Mouse (Mus musculus): ENCODE measurements at regions not wholly inside any gene's neighbourhood (a gene's known extent, or its start where the extent isn't known, plus 50 kb on each side); places are given as distances from the start of the nearest gene placed in this dataset.

DNA sequence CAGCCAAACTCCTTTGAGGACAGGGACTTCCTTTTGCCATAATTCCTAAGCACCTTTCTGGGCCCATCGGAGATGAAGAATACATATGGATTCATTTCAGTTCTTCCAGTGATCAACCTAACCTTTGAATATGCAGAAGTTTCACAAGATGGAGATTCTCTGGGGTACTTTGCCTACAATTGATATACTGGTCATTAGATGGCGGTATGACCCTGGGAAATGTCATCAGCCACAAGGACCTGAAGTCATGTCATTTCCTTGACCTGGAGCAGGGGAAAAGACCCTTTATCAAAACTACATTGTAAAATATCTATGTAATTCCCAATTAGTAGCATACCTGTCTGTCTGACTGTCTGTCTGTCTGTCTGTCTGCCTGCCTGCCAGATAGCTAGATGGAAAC, 164.0 kb upstream of the Slc24a3 start:
- Histone ChIP-seq H3K4me2 (ENCODE audit: low read depth, low read length) (no peak overlapping the region), H3K9me3 (ENCODE audit: control insufficient read depth, low read length) (no peaks in the 10 kb centered on the region), H3K27me3 (replicated peaks; ENCODE audit: control insufficient read depth, insufficient read depth, low read length) (no peaks in the 10 kb centered on the region), H3K9ac (ENCODE audit: low read depth, low read length) (no peak overlapping the region), H3K4me3 (ENCODE audit: low read length) (no peak overlapping the region), H3K36me3 (ENCODE audit: control insufficient read depth, insufficient read depth, low read length) (no peaks in the 10 kb centered on the region), H3K4me1 (ENCODE audit: control insufficient read depth, insufficient read depth, low read length) (no peaks in the 10 kb centered on the region), H3K27ac (ENCODE audit: low read length) (no peak overlapping the region)
- WGBS: 79% methylated on average over 2 of the region's 2 CpGs
- no peak for ATAC-seq

DNA sequence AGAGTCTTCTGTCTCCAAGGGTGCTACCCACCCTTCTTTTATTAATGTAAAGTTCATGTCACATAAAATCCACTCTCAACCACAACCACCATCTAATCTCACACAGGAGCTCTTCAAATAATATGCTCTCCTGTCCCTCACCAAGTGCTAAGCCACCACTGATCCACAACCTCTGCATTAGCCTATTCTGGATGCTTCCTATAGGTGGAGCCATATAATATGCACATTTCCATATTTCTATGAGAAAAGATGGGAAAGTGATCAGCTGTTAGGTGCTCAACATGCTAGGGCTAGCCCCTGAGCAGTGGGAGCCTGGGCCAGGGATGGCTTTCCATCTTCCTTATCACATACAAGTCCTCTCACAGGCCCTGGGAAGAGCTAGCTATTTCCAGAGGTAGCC, 156.9 kb upstream of the Slc24a3 start:
- no peak overlapping the region for H3K27ac ChIP-seq (ENCODE audit: low read length)
- no peak overlapping the region for H3K4me3 ChIP-seq (ENCODE audit: low read length)
- no peak overlapping the region for H3K4me2 ChIP-seq (ENCODE audit: low read depth, low read length)
- no peak for ATAC-seq
- no peaks in the 10 kb centered on the region for H3K27me3 ChIP-seq (replicated peaks; ENCODE audit: control insufficient read depth, insufficient read depth, low read length)
- no peaks in the 10 kb centered on the region for H3K4me1 ChIP-seq (ENCODE audit: control insufficient read depth, insufficient read depth, low read length)
- no peaks in the 10 kb centered on the region for H3K9me3 ChIP-seq (ENCODE audit: control insufficient read depth, low read length)
- no peaks in the 10 kb centered on the region for H3K36me3 ChIP-seq (ENCODE audit: control insufficient read depth, insufficient read depth, low read length)
- no peak overlapping the region for H3K9ac ChIP-seq (ENCODE audit: low read depth, low read length)

DNA sequence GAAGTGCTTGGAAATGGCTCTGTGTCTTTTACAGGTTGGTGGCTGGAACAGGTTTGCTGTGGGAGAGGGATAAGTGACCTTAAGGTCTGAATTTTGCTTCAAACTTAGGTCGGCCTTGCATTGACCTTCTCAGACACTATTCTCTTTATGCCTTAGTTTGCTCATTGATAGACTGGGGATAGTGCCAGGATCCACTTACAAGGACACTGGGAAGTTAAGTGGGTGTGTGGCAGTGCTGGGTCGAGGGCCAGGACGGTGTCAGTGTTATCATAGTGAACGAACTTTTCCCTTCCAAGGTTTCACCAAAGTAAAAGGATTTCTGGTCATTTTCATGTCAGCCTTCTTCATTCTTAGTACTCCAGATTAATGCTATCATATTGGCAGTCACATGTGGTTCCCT, 156.3 kb upstream of the Slc24a3 start:
- Histone ChIP-seq H3K27me3 (replicated peaks; ENCODE audit: control insufficient read depth, insufficient read depth, low read length) (no peaks in the 10 kb centered on the region), H3K4me3 (ENCODE audit: low read length) (no peak overlapping the region), H3K9me3 (ENCODE audit: control insufficient read depth, low read length) (no peaks in the 10 kb centered on the region), H3K27ac (ENCODE audit: low read length) (no peak overlapping the region), H3K36me3 (ENCODE audit: control insufficient read depth, insufficient read depth, low read length) (no peaks in the 10 kb centered on the region), H3K4me2 (ENCODE audit: low read depth, low read length) (no peak overlapping the region), H3K4me1 (ENCODE audit: control insufficient read depth, insufficient read depth, low read length) (no peaks in the 10 kb centered on the region), H3K9ac (ENCODE audit: low read depth, low read length) (no peak overlapping the region)
- no peak for ATAC-seq
- 80% methylated on average over 4 of the region's 4 CpGs for WGBS

DNA sequence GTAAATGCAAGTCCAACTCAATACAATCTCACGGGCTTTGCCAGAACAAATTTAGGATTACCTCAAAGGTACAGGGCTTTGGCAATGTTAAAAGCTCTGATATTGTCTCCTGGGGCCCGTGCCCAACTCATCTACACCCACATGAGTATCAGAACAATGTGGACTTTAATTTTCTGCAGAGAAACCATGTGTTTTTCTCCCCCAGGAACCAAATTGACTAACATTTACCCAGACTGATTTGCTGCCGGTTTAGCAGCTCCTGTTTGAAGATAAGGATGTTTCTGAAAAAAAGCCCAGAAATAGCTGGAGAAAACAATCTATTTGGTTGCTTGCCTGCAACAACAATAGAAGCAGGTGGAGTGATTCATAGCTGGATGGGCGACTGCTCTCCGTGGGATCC, 151.6 kb upstream of the Slc24a3 start:
- Histone ChIP-seq H3K9ac (ENCODE audit: low read depth, low read length) (no peak overlapping the region), H3K36me3 (ENCODE audit: control insufficient read depth, insufficient read depth, low read length) (no peaks in the 10 kb centered on the region), H3K4me1 (ENCODE audit: control insufficient read depth, insufficient read depth, low read length) (no peaks in the 10 kb centered on the region), H3K4me3 (ENCODE audit: low read length) (no peak overlapping the region), H3K27me3 (replicated peaks; ENCODE audit: control insufficient read depth, insufficient read depth, low read length) (no peaks in the 10 kb centered on the region), H3K27ac (ENCODE audit: low read length) (no peak overlapping the region), H3K9me3 (ENCODE audit: control insufficient read depth, low read length) (no peaks in the 10 kb centered on the region), H3K4me2 (ENCODE audit: low read depth, low read length) (no peak overlapping the region)
- 73% methylated on average over 5 of the region's 5 CpGs for WGBS
- ATAC-seq: no peak

DNA sequence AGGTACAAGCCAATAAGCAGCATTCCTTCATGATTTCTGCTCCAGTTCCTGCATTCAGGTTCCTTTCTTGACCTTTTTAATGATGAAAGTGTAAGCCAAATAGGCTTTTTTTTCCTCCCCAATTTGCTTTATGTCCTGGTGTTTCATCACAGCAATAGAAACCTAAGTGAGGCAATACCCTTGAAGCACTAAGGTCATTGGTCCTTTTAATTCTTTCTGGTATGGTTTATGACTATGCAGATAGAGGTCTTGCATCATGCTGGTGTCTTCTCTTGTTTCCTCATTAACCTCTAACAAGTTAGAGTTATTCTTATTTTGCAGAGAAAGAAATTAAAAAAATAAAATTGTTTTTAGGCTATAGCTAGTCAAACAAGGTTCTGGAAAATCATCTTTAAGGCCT, 150.6 kb upstream of the Slc24a3 start:
- no peak overlapping the region for H3K4me2 ChIP-seq (ENCODE audit: low read depth, low read length)
- H3K9ac ChIP-seq (ENCODE audit: low read depth, low read length): no peak overlapping the region
- H3K36me3 ChIP-seq (ENCODE audit: control insufficient read depth, insufficient read depth, low read length): no peaks in the 10 kb centered on the region
- no peaks in the 10 kb centered on the region for H3K9me3 ChIP-seq (ENCODE audit: control insufficient read depth, low read length)
- no peaks in the 10 kb centered on the region for H3K4me1 ChIP-seq (ENCODE audit: control insufficient read depth, insufficient read depth, low read length)
- H3K4me3 ChIP-seq (ENCODE audit: low read length): no peak overlapping the region
- ATAC-seq: no peak
- no peaks in the 10 kb centered on the region for H3K27me3 ChIP-seq (replicated peaks; ENCODE audit: control insufficient read depth, insufficient read depth, low read length)
- no peak overlapping the region for H3K27ac ChIP-seq (ENCODE audit: low read length)

DNA sequence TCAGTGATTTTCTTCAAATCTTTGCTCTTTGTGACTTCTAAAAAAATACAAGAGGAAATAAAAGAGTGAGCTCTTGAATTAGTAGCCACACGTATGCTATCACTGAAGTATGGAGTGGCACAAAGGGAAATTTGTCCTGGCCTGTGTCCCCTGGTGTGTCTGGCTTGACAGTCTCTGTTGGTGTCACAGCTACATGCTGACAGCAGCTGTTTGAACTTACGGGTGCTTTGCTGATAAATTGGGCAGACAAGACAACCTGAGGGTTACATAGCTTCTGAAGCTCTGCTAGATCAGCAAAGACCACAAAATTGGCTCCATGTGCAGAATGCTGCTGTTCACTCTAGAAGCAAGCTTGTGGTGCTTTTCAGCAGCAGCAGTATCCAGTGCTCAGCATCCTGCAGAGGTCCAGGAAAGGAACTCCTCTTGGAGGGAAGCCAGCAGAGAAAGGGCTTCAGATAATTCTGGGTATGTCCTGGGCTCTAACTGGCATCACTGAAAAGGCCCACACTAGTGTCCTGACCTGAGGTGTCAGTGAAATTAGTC, 149.9 kb upstream of the Slc24a3 start:
- ATAC-seq: no peak
- WGBS: 68% methylated on average over 2 of the region's 2 CpGs
- Histone ChIP-seq H3K9ac (ENCODE audit: low read depth, low read length) (no peak overlapping the region), H3K4me1 (ENCODE audit: control insufficient read depth, insufficient read depth, low read length) (no peaks in the 10 kb centered on the region), H3K4me3 (ENCODE audit: low read length) (no peak overlapping the region), H3K36me3 (ENCODE audit: control insufficient read depth, insufficient read depth, low read length) (no peaks in the 10 kb centered on the region), H3K27me3 (replicated peaks; ENCODE audit: control insufficient read depth, insufficient read depth, low read length) (no peaks in the 10 kb centered on the region), H3K4me2 (ENCODE audit: low read depth, low read length) (no peak overlapping the region), H3K9me3 (ENCODE audit: control insufficient read depth, low read length) (no peaks in the 10 kb centered on the region), H3K27ac (ENCODE audit: low read length) (no peak overlapping the region)

DNA sequence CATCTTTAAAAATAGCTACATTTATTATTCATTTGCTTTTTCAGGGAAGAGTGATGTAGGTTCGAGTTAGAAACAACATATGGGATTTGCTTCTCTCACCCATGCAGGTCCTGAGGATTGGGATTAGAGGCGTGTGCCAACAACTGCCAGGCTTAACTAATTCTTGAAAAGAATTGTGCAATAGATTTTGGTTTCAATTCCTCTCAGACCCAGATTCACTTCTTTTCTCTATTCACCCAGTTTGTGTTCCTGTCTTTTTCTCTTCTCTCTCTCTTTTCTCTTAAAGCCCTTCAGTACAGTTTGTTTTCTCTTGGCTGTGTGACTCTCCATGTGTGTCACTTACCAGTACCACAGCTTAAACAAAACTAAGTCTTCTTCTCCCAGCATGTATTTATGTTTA, 119.8 kb upstream of the Slc24a3 start:
- Histone ChIP-seq H3K4me1 (ENCODE audit: control insufficient read depth, insufficient read depth, low read length) (no peaks in the 10 kb centered on the region), H3K36me3 (ENCODE audit: control insufficient read depth, insufficient read depth, low read length) (no peaks in the 10 kb centered on the region), H3K27me3 (replicated peaks; ENCODE audit: control insufficient read depth, insufficient read depth, low read length) (no peaks in the 10 kb centered on the region), H3K9ac (ENCODE audit: low read depth, low read length) (no peak overlapping the region), H3K9me3 (ENCODE audit: control insufficient read depth, low read length) (no peaks in the 10 kb centered on the region), H3K27ac (ENCODE audit: low read length) (no peak overlapping the region), H3K4me3 (ENCODE audit: low read length) (no peak overlapping the region), H3K4me2 (ENCODE audit: low read depth, low read length) (no peak overlapping the region)
- 83% methylated on average over 2 of the region's 2 CpGs for WGBS
- ATAC-seq: no peak

DNA sequence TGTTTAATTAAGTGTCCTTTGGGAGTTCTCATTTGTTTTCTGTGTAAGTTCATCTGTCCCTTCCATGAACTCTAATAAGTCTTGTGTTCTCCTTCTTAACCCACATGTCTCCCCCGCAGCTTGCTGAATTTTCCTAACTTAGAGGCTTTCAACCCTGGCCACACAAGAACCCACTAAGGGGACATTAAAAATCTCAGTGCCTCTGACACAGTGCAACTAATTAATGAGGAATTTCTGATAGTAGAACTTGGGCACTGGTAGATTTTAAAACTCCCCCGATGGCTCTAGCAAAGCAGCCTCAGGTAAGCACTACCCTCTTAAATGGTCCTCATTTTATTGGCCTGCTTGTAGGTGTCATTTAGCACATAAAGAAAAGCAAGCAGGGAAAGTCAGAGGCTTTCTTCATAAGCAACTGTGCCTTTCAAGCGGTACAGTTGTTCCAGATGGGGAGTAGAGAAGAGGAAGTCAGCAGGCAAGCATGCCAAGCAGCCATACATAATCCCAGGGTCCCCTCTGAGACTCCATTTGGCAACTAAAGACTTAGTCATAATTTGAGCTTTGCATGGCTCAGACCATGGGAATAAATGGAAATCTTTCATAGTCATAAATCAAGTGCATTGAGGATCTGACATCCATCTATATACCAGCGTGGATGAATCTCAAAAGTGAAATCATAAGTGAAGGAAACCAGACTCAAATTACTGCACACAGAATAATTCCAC, 117.7 kb upstream of the Slc24a3 start:
- H3K4me3 ChIP-seq (ENCODE audit: low read length): no peak overlapping the region
- H3K4me2 ChIP-seq (ENCODE audit: low read depth, low read length): no peak overlapping the region
- WGBS: 72% methylated on average over 4 of the region's 4 CpGs
- no peaks in the 10 kb centered on the region for H3K4me1 ChIP-seq (ENCODE audit: control insufficient read depth, insufficient read depth, low read length)
- no peaks in the 10 kb centered on the region for H3K9me3 ChIP-seq (ENCODE audit: control insufficient read depth, low read length)
- no peak overlapping the region for H3K27ac ChIP-seq (ENCODE audit: low read length)
- H3K9ac ChIP-seq (ENCODE audit: low read depth, low read length): no peak overlapping the region
- no peaks in the 10 kb centered on the region for H3K27me3 ChIP-seq (replicated peaks; ENCODE audit: control insufficient read depth, insufficient read depth, low read length)
- ATAC-seq: no peak
- H3K36me3 ChIP-seq (ENCODE audit: control insufficient read depth, insufficient read depth, low read length): no peaks in the 10 kb centered on the region

DNA sequence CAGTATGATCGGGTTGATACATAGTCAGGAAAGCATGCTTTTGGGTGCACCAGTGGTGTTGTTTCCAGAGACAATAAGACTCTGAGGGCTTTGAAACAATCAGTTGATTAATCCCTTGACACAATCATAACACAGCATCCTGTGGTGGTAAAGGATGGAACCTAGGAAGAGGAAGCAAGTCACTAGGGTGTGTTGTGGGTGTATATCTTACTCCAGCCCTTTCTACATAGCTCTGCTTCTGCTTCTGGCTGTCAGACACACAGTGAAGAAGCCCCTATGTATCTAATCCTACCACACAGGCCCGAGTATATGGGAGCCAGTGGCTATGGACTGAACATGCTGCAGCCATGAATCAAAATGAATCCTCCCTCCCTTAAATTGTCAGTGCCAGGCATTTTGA, 115.1 kb upstream of the Slc24a3 start:
- H3K4me3 ChIP-seq (ENCODE audit: low read length): no peak overlapping the region
- no peaks in the 10 kb centered on the region for H3K36me3 ChIP-seq (ENCODE audit: control insufficient read depth, insufficient read depth, low read length)
- ATAC-seq: no peak
- H3K4me2 ChIP-seq (ENCODE audit: low read depth, low read length): no peak overlapping the region
- H3K27ac ChIP-seq (ENCODE audit: low read length): no peak overlapping the region
- no peaks in the 10 kb centered on the region for H3K27me3 ChIP-seq (replicated peaks; ENCODE audit: control insufficient read depth, insufficient read depth, low read length)
- peaks cover 3% of the 10 kb centered on the region; the same call in 1 of the 2 replicates for H3K4me1 ChIP-seq (ENCODE audit: control insufficient read depth, insufficient read depth, low read length)
- no peak overlapping the region for H3K9ac ChIP-seq (ENCODE audit: low read depth, low read length)
- 67% methylated on average over 2 of the region's 2 CpGs for WGBS
- no peaks in the 10 kb centered on the region for H3K9me3 ChIP-seq (ENCODE audit: control insufficient read depth, low read length)

DNA sequence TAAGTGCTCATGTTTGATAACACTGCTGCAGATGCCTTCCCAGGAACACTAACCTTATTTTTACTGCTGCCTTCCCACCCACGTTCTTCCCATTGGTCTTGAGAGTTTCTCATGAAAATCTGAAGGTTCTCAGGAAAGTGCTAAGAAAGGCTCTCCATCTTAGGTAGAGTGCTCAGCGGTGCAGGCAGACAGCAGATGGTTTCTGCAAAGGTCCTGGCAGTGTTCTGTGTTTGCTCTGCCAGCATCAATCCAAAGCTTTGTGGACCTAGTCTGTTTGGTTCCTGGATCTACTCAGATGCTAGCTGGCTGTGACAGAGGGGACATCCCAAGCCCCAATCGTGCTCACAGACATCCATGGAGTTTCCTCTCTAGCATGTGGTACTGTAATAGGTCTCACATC, 111.3 kb upstream of the Slc24a3 start:
- no peak overlapping the region for H3K4me2 ChIP-seq (ENCODE audit: low read depth, low read length)
- no peaks in the 10 kb centered on the region for H3K9me3 ChIP-seq (ENCODE audit: control insufficient read depth, low read length)
- no peak overlapping the region for H3K4me3 ChIP-seq (ENCODE audit: low read length)
- peaks cover 3% of the 10 kb centered on the region; the same call in 1 of the 2 replicates for H3K4me1 ChIP-seq (ENCODE audit: control insufficient read depth, insufficient read depth, low read length)
- ATAC-seq: no peak
- H3K36me3 ChIP-seq (ENCODE audit: control insufficient read depth, insufficient read depth, low read length): no peaks in the 10 kb centered on the region
- 56% methylated on average over 3 of the region's 3 CpGs for WGBS
- H3K9ac ChIP-seq (ENCODE audit: low read depth, low read length): no peak overlapping the region
- no peaks in the 10 kb centered on the region for H3K27me3 ChIP-seq (replicated peaks; ENCODE audit: control insufficient read depth, insufficient read depth, low read length)
- H3K27ac ChIP-seq (ENCODE audit: low read length): no peak overlapping the region
